Mouse (Mus musculus): ENCODE measurements around the gene Adarb1.

DNA sequence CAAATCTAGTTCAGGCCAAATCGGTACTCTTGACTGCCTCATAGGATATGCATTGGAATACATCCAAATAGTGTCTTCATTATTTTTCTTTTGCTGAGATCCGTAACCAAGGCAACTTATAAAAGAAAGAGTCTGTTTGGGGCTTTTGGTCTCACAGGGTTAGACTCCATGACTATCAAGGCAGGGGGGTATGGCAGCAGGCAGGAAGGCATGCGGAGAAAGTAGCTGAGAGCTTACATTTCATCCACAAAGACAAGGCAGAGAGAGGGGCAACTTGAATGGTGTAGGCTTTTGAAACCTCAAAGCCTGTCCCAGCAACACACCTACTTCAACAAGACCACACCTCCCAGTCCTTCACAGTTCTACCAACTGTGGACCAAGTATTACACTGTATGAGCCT is 162.4 kb downstream of the Adarb1 start:
- TF ChIP-seq CTCF (IDR thresholded peaks at IDR 0.05; ENCODE audit: low read depth) (no peak), EP300 (IDR thresholded peaks at IDR 0.05; ENCODE audit: low read depth) (no peak)

Data from liver, embryonic 14.5 days (tissue).